Mouse (Mus musculus): ENCODE measurements at regions not wholly inside any gene's neighbourhood (a gene's known extent, or its start where the extent isn't known, plus 50 kb on each side); places are given as distances from the start of the nearest gene placed in this dataset.

DNA sequence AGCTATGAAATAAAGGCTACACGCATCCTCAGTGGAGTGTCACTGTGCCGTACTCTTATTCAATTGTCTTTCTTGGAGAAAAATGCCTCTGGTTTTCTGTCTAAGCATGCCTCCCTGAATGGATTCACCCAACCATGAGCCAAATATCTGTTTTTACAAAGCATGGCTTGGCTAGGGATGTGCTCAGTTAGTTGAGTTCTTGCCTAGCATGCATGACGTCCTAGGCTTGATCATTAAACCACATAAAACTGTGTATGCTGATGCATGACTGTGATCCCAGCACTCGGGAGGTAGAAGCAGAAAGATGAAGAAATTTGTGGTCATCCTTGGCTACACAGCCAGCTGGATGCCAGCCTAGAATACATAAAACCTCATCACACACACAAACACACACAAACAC is 417.3 kb upstream of the Mgmt start:
- H3K27ac ChIP-seq (replicated peaks; ENCODE audit: low read depth, low read length), result no peak overlapping the region
- H3K4me2 ChIP-seq (ENCODE audit: low read depth, low read length), result no peak overlapping the region
- H3K9ac ChIP-seq (replicated peaks; ENCODE audit: low read length), result no peak overlapping the region
- DNase-seq (ENCODE audit: low spot score), result no peak
- no peaks in the 10 kb centered on the region for H3K9me3 ChIP-seq (replicated peaks; ENCODE audit: control insufficient read depth, low read length)
- H3K4me3 ChIP-seq (ENCODE audit: low read depth, low read length), result no peak overlapping the region
- no peaks in the 10 kb centered on the region for H3K27me3 ChIP-seq (ENCODE audit: control insufficient read depth, insufficient read depth, low read length)
- H3K4me1 ChIP-seq (ENCODE audit: control insufficient read depth, insufficient read depth, low read length), result no peaks in the 10 kb centered on the region; the same call in none of the 2 replicates
- no peak for ATAC-seq (replicated peaks; ENCODE audit: insufficient number of reproducible peaks, low FRiP score, low TSS enrichment, low read depth)
- WGBS, result 89% methylated on average over 4 of the region's 4 CpGs
- no peaks in the 10 kb centered on the region for H3K36me3 ChIP-seq (replicated peaks; ENCODE audit: control insufficient read depth, insufficient read depth, low read depth, low read length)

DNA sequence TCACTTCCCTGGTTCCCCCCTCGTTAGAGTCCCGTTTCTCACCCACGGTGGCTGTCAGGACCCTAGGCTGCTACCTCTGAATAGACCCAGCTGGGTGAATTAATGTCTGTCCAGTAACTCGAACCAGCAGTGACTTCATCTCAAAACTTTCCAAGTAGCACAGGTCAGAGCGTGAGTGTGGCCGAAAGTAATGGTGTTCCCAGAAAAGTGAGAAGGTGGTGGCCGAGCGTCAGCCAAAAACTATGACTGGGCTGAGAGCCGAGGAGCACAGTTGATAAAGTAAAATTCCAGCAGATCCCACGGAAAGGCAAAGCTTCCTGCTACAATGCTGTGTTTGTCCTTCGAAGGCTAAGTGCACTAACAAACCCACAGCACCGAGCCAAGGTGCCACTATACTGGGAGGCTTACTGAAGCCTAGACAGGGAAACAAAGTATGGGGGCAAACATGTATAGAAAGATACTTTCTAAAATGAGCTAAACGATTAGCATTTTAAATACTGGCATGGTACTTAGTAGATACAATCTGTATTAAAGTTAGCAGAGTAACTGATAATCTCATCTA is 413.7 kb upstream of the Mgmt start:
- Histone ChIP-seq H3K27me3 (ENCODE audit: control insufficient read depth, insufficient read depth, low read length) (no peaks in the 10 kb centered on the region), H3K27ac (replicated peaks; ENCODE audit: low read depth, low read length) (no peak overlapping the region), H3K4me2 (ENCODE audit: low read depth, low read length) (no peak overlapping the region), H3K9me3 (replicated peaks; ENCODE audit: control insufficient read depth, low read length) (no peaks in the 10 kb centered on the region), H3K36me3 (replicated peaks; ENCODE audit: control insufficient read depth, insufficient read depth, low read depth, low read length) (no peaks in the 10 kb centered on the region), H3K4me3 (ENCODE audit: low read depth, low read length) (no peak overlapping the region), H3K9ac (replicated peaks; ENCODE audit: low read length) (no peak overlapping the region), H3K4me1 (ENCODE audit: control insufficient read depth, insufficient read depth, low read length) (no peaks in the 10 kb centered on the region; the same call in none of the 2 replicates)
- WGBS, result 51% methylated on average over 13 of the region's 13 CpGs
- ATAC-seq (replicated peaks; ENCODE audit: insufficient number of reproducible peaks, low FRiP score, low TSS enrichment, low read depth) (no peak), DNase-seq (ENCODE audit: low spot score) (no peak)

DNA sequence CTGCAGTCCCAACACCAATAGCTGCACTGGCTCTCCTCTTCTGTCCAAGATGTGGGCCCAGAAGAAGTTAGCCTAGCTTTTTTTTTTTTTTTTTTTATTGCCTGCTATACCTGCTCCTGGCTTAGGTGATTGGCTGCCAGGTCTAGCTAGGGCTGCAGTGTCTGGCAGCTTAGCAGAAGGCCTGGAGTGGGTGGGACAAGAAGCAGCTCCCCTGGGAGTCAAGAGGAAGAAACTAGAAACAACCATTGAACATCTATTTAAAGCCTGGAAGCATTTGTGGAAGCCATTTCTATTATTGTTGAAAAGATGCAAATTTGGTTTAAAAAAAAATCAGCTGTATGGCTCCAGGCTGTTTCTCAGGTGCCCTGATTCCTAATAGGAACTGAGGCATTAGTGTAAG is 411.2 kb upstream of the Mgmt start:
- Histone ChIP-seq H3K4me3 (ENCODE audit: low read depth, low read length) (no peak overlapping the region), H3K4me2 (ENCODE audit: low read depth, low read length) (no peak overlapping the region), H3K4me1 (ENCODE audit: control insufficient read depth, insufficient read depth, low read length) (peaks cover 2% of the 10 kb centered on the region), H3K36me3 (replicated peaks; ENCODE audit: control insufficient read depth, insufficient read depth, low read depth, low read length) (no peaks in the 10 kb centered on the region), H3K27me3 (ENCODE audit: control insufficient read depth, insufficient read depth, low read length) (no peaks in the 10 kb centered on the region), H3K9ac (replicated peaks; ENCODE audit: low read length) (no peak overlapping the region), H3K27ac (replicated peaks; ENCODE audit: low read depth, low read length) (no peak overlapping the region), H3K9me3 (replicated peaks; ENCODE audit: control insufficient read depth, low read length) (no peaks in the 10 kb centered on the region)
- DNase-seq (ENCODE audit: low spot score) (no peak), ATAC-seq (replicated peaks; ENCODE audit: insufficient number of reproducible peaks, low FRiP score, low TSS enrichment, low read depth) (no peak)

DNA sequence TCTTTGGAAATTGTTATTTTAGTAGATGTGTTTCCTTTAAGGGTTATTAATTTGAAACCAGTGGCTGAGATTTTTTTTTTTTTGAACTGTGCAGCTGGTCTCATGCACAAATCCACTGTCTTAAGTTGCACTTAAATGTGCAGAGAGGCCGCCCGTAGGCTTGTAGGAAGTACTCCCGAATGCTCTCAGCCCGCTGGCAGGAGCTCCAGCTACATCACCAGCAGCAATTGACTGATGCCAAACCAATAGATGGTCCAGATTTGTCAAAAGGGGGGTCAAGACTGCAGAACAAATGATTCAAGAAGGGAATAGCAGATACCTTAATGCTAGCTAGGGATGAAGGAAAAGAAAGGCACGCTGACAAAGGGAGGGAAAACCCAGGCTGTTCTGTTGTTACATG is 406.9 kb upstream of the Mgmt start:
- peaks cover 5% of the 10 kb centered on the region; the same call in 1 of the 2 replicates for H3K4me1 ChIP-seq (ENCODE audit: control insufficient read depth, insufficient read depth, low read length)
- DNase-seq (ENCODE audit: low spot score) (no peak), ATAC-seq (replicated peaks; ENCODE audit: insufficient number of reproducible peaks, low FRiP score, low TSS enrichment, low read depth) (no peak)
- no peak overlapping the region for H3K27ac ChIP-seq (replicated peaks; ENCODE audit: low read depth, low read length)
- no peaks in the 10 kb centered on the region; the same call in 1 of the 2 replicates for H3K36me3 ChIP-seq (replicated peaks; ENCODE audit: control insufficient read depth, insufficient read depth, low read depth, low read length)
- H3K9me3 ChIP-seq (replicated peaks; ENCODE audit: control insufficient read depth, low read length), result no peaks in the 10 kb centered on the region
- no peak overlapping the region for H3K9ac ChIP-seq (replicated peaks; ENCODE audit: low read length)
- no peak overlapping the region for H3K4me3 ChIP-seq (ENCODE audit: low read depth, low read length)
- no peak overlapping the region for H3K4me2 ChIP-seq (ENCODE audit: low read depth, low read length)
- 48% methylated on average over 5 of the region's 5 CpGs for WGBS
- H3K27me3 ChIP-seq (ENCODE audit: control insufficient read depth, insufficient read depth, low read length), result no peaks in the 10 kb centered on the region

DNA sequence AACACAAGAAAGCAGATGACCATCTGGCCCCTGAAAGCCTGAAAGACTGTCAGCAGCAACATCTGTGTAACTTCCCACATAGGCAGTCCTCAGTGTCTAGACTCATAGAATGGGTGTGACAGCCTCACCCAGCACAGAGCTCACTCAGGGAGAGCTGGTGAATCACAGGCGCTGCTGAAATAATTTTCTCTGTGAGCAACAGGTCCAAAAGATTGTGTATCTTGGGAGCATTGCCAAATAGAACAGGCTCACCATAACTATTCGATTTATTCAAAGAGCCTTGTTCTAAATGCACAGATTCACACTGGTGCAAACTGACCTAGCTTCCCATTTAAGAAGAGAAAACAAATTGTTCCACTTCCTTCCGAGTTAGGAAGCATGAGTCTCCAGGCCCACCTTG is 399.6 kb upstream of the Mgmt start:
- DNase-seq (ENCODE audit: low spot score) (no peak), ATAC-seq (replicated peaks; ENCODE audit: insufficient number of reproducible peaks, low FRiP score, low TSS enrichment, low read depth) (no peak)
- no peak overlapping the region for H3K4me3 ChIP-seq (ENCODE audit: low read depth, low read length)
- WGBS, result 58% methylated on average over 3 of the region's 3 CpGs
- no peaks in the 10 kb centered on the region for H3K9me3 ChIP-seq (replicated peaks; ENCODE audit: control insufficient read depth, low read length)
- H3K27ac ChIP-seq (replicated peaks; ENCODE audit: low read depth, low read length), result no peak overlapping the region
- no peak overlapping the region for H3K9ac ChIP-seq (replicated peaks; ENCODE audit: low read length)
- no peaks in the 10 kb centered on the region for H3K27me3 ChIP-seq (ENCODE audit: control insufficient read depth, insufficient read depth, low read length)
- no peaks in the 10 kb centered on the region; the same call in 1 of the 2 replicates for H3K36me3 ChIP-seq (replicated peaks; ENCODE audit: control insufficient read depth, insufficient read depth, low read depth, low read length)
- H3K4me1 ChIP-seq (ENCODE audit: control insufficient read depth, insufficient read depth, low read length), result peaks cover 3% of the 10 kb centered on the region
- H3K4me2 ChIP-seq (ENCODE audit: low read depth, low read length), result no peak overlapping the region

DNA sequence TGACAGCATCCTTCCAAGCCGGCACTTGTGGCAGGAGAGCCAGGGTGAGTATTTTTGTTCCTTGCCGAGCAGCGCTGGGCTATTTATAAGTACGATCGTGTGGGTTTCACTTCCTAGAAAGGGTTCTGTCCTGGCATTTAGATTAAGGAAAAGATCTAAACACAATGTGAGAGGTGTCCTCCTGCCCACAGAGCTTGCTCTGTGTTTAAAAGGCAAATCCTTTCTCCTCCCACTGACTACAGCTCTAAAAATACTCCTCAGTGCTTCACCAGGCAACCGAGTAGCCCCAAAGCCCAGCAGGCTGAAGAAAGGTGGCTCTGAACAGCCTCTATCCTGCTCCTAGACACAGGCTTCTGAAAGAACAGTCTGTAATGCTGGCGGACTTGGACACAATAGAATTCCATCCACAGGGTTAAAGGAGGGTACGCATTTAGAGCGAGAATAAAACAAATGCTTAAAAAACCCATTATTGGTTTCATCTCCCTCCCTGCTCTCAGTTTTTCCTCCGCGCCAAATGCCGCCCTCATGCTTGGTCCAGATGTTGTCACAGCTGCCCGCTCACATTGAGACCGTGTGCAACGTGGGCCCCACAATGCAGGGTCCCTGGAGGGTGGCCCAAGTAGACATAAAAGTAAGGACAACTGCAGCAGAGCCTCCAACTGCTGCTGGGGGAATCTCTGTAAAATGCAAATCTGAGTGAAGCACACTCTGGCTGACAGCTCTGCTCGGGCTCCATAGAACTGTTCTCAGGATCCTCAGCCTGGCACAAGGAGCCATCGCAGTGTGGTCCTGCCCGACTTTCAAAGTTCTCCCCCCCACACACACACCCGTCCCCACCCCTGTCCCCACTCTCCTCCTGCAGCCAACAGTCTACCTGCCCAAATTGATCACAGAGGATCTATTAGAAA is 397.8 kb upstream of the Mgmt start:
- Histone ChIP-seq H3K9ac (replicated peaks; ENCODE audit: low read length) (peak overlapping the region; percentile 19; the same call in 1 of the 2 replicates), H3K36me3 (replicated peaks; ENCODE audit: control insufficient read depth, insufficient read depth, low read depth, low read length) (no peaks in the 10 kb centered on the region), H3K4me1 (ENCODE audit: control insufficient read depth, insufficient read depth, low read length) (no peaks in the 10 kb centered on the region; the same call in none of the 2 replicates), H3K9me3 (replicated peaks; ENCODE audit: control insufficient read depth, low read length) (no peaks in the 10 kb centered on the region), H3K4me2 (ENCODE audit: low read depth, low read length) (peak overlapping the region; percentile 10; the same call in 1 of the 2 replicates), H3K27me3 (ENCODE audit: control insufficient read depth, insufficient read depth, low read length) (peaks cover 3% of the 10 kb centered on the region; the same call in 1 of the 2 replicates), H3K27ac (replicated peaks; ENCODE audit: low read depth, low read length) (peak overlapping the region; percentile 11; the same call in 1 of the 2 replicates), H3K4me3 (ENCODE audit: low read depth, low read length) (no peak overlapping the region)
- 36% methylated on average over 19 of the region's 19 CpGs for WGBS
- DNase-seq (ENCODE audit: low spot score) (no peak), ATAC-seq (replicated peaks; ENCODE audit: insufficient number of reproducible peaks, low FRiP score, low TSS enrichment, low read depth) (no peak)

DNA sequence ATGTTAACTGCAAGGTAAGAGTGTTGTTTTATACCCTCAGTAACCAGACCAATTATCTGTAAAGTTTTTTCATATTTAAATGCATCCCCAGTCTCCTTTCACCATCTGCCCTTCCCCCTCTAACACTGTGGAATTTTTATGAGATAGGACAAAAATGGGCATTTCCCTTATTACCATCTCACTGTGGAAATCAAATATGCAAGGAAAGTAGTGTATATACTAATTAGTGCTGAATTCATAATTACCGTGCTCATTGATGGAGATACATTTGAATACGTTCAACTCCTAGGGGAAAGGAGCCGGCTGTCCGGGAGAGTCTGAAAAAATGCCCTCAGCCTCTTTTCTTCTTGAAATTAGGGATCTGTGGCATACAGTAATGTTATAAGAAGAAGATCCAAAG is 394.4 kb upstream of the Mgmt start:
- H3K27me3 ChIP-seq (ENCODE audit: control insufficient read depth, insufficient read depth, low read length), result peaks cover 3% of the 10 kb centered on the region; the same call in 1 of the 2 replicates

DNA sequence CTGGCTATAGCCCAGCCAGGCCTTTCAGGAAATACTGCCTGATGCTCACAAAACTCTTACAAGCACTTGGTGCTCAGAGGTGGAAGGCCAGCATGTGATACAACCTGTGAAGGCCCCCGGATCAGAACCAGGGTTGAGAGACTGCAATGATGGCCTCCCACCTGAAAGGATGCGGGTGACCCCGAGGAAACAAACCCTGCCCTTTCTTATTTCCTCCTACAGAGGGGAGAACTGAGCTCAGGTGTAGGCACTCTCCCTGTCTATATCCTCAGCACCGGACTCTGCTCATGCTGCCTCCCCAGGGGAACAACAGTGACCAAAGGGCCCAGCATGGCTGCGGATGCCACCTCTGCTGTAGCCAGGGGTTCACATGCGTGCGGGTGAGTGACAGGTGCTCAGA is 393.3 kb upstream of the Mgmt start:
- Histone ChIP-seq H3K4me1 (ENCODE audit: control insufficient read depth, insufficient read depth, low read length) (peaks cover 4% of the 10 kb centered on the region), H3K9ac (replicated peaks; ENCODE audit: low read length) (no peak overlapping the region), H3K36me3 (replicated peaks; ENCODE audit: control insufficient read depth, insufficient read depth, low read depth, low read length) (no peaks in the 10 kb centered on the region), H3K9me3 (replicated peaks; ENCODE audit: control insufficient read depth, low read length) (no peaks in the 10 kb centered on the region), H3K4me3 (ENCODE audit: low read depth, low read length) (no peak overlapping the region), H3K27ac (replicated peaks; ENCODE audit: low read depth, low read length) (no peak overlapping the region), H3K4me2 (ENCODE audit: low read depth, low read length) (no peak overlapping the region), H3K27me3 (ENCODE audit: control insufficient read depth, insufficient read depth, low read length) (peaks cover 3% of the 10 kb centered on the region; the same call in 1 of the 2 replicates)
- 80% methylated on average over 7 of the region's 7 CpGs for WGBS
- DNase-seq (ENCODE audit: low spot score) (no peak), ATAC-seq (replicated peaks; ENCODE audit: insufficient number of reproducible peaks, low FRiP score, low TSS enrichment, low read depth) (no peak)

More for the DNA sequence above, 394.4 kb upstream of the Mgmt start:
- H3K9me3 ChIP-seq (replicated peaks; ENCODE audit: control insufficient read depth, low read length), result no peaks in the 10 kb centered on the region
- no peaks in the 10 kb centered on the region for H3K36me3 ChIP-seq (replicated peaks; ENCODE audit: control insufficient read depth, insufficient read depth, low read depth, low read length)
- H3K4me1 ChIP-seq (ENCODE audit: control insufficient read depth, insufficient read depth, low read length), result peaks cover 4% of the 10 kb centered on the region
- no peak overlapping the region for H3K4me2 ChIP-seq (ENCODE audit: low read depth, low read length)
- no peak overlapping the region for H3K9ac ChIP-seq (replicated peaks; ENCODE audit: low read length)
- WGBS, result 61% methylated on average over 4 of the region's 4 CpGs
- H3K27ac ChIP-seq (replicated peaks; ENCODE audit: low read depth, low read length), result no peak overlapping the region
- no peak for ATAC-seq (replicated peaks; ENCODE audit: insufficient number of reproducible peaks, low FRiP score, low TSS enrichment, low read depth)
- no peak for DNase-seq (ENCODE audit: low spot score)
- no peak overlapping the region for H3K4me3 ChIP-seq (ENCODE audit: low read depth, low read length)

All from embryonic facial prominence, embryonic 11.5 days (tissue).